Mouse (Mus musculus) embryonic facial prominence, embryonic 15.5 days (tissue): ENCODE data around the gene Slc43a1. TPM values are rescaled to one million over a fixed set of nuclear protein-coding genes. Genes with fewer than 3 reads are reported as not detected.

Source experiments
- ATAC-seq: fragments of 200-750 bp; cut with Nextera tagmentation; 2 replicates; pipeline ENCODE4 v1.8.0; 2017; ENCODE audit warnings: low read depth, moderate TSS enrichment; ENCODE audit not compliant: insufficient number of reproducible peaks, low FRiP score, low TSS enrichment
- H3K27ac ChIP-seq: fragments of 300-500 bp; sonication (generic); replicated peaks from 2 replicates; pipeline ENCODE4 v1.5.1; 2015; ENCODE audit warnings: mild to moderate bottlenecking, inconsistent platforms
- H3K27me3 ChIP-seq: fragments of 300-500 bp; sonication (generic); 2 replicates; pipeline ENCODE4 v1.6.1; 2015; ENCODE audit warnings: inconsistent platforms
- H3K36me3 ChIP-seq: fragments of 300-500 bp; sonication (generic); 2 replicates; pipeline ENCODE4 v1.6.1; 2015; ENCODE audit warnings: mild to moderate bottlenecking, inconsistent platforms
- H3K4me1 ChIP-seq: fragments of 300-500 bp; sonication (generic); 2 replicates; pipeline ENCODE4 v1.6.1; 2015; ENCODE audit warnings: inconsistent platforms
- H3K4me2 ChIP-seq: fragments of 300-500 bp; sonication (generic); replicated peaks from 2 replicates; pipeline ENCODE4 v1.6.1; 2015; ENCODE audit warnings: mild to moderate bottlenecking, inconsistent platforms
- H3K4me3 ChIP-seq: fragments of 300-500 bp; sonication (generic); replicated peaks from 2 replicates; pipeline ENCODE4 v1.5.1; 2015; ENCODE audit warnings: mild to moderate bottlenecking, inconsistent platforms
- H3K9ac ChIP-seq: fragments of 300-500 bp; sonication (generic); 2 replicates; pipeline ENCODE4 v1.6.1; 2015; ENCODE audit warnings: inconsistent platforms
- H3K9me3 ChIP-seq: fragments of 300-500 bp; sonication (generic); replicated peaks from 2 replicates; pipeline ENCODE4 v1.6.1; 2016; ENCODE audit warnings: inconsistent platforms
- whole genome bisulfite sequencing: fragments of 180-500 bp; shearing (Covaris S2); methylation state at CpG from one replicate; pipeline ENCODE4 v1.1.7; 2015; 5-methylcytosine and 5-hydroxymethylcytosine counted together
- polyA plus RNA-seq: library from polyadenylated mRNA; unstranded; fragments of >200 nt; fragmentation: Nextera tagmentation; extraction: Ambion mirVana; gene quantifications from 2 replicates; pipeline ENCODE4 v1.2.1, GENCODE M21; 2015

The Slc43a1 gene
- polyA plus RNA-seq, 1 experiment from 2014 or later: 15.8 TPM

DNA sequence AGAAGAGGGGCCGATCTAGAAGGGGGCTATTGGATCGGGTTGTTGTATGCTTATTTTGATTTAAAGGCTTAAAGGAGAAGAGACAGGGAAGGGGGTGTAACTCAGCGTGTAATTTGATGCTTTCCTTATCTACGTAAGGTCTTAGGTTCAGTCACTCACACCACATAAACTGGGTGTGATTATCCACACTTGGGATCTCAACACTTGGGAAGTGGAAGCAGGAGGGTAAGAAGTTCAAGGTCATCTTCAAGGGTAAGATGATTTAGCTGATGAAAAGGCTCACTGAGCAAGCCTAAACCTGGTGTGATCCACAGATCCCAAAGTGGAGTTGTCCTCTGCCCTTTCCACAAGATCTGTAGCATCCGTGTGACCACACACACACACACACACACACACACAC lies 32.1 kb upstream of the Slc43a1 start:
- peaks cover 9% of the 10 kb centered on the region for H3K4me1 ChIP-seq
- ATAC-seq: no peak
- WGBS: 65% methylated on average over 5 of the region's 5 CpGs
- H3K4me2 ChIP-seq: no peak overlapping the region
- no peak overlapping the region for H3K9ac ChIP-seq
- H3K4me3 ChIP-seq: no peak overlapping the region
- no peaks in the 10 kb centered on the region for H3K27me3 ChIP-seq
- H3K36me3 ChIP-seq: no peaks in the 10 kb centered on the region
- no peak overlapping the region for H3K27ac ChIP-seq
- no peaks in the 10 kb centered on the region for H3K9me3 ChIP-seq

DNA sequence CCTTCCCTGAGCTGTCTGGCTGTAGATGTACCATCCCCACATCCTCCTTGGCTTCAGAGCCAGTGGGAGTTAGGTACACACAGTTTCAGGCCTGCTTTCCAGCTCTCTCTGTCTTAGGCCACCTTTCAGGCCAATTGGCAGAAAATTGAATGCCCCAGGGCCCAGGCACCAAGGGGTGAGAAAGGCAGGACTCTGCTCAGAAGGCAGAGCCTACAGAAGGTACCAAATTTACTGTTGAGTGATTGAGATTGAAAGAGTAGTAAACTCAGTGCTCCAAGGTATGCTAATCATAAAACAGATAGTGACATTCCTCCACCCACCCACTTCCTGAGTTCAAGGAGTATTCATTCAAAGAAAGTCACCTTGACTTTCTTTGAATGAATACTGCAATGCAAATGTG lies 29.3 kb upstream of the Slc43a1 start:
- no peaks in the 10 kb centered on the region for H3K27me3 ChIP-seq
- H3K4me2 ChIP-seq: no peak overlapping the region
- ATAC-seq: no peak
- H3K27ac ChIP-seq: no peak overlapping the region
- no peaks in the 10 kb centered on the region for H3K36me3 ChIP-seq
- no peak overlapping the region for H3K4me3 ChIP-seq
- H3K9me3 ChIP-seq: no peaks in the 10 kb centered on the region
- no peak overlapping the region for H3K9ac ChIP-seq
- peaks cover 9% of the 10 kb centered on the region for H3K4me1 ChIP-seq

DNA sequence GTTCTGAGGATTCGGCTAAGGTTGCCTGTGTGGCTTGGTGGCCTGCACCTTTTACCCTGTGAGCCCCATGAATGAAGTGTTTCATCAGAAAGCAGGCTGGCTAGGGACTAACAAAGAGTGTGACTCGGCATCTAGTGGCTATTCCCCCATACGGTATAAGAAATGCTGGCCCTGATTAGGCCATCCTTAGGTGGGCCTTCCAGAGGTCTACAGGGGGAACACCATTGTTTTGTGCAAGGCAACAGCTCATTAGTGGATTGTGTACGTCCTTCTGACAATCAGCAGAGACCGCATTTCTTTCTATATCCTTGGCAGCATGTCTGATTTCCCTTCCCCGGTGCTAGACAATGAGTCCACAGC lies 28.1 kb upstream of the Slc43a1 start:
- H3K27ac ChIP-seq: no peak overlapping the region
- H3K4me1 ChIP-seq: peaks cover 9% of the 10 kb centered on the region
- peak overlapping the region; percentile 33; the same call in 1 of the 2 replicates for H3K4me3 ChIP-seq
- peak overlapping the region; percentile 60 for H3K4me2 ChIP-seq
- H3K27me3 ChIP-seq: no peaks in the 10 kb centered on the region
- no peak overlapping the region for H3K9ac ChIP-seq
- H3K36me3 ChIP-seq: no peaks in the 10 kb centered on the region
- no peak for ATAC-seq
- no peaks in the 10 kb centered on the region for H3K9me3 ChIP-seq
- WGBS: 72% methylated on average over 6 of the region's 6 CpGs

DNA sequence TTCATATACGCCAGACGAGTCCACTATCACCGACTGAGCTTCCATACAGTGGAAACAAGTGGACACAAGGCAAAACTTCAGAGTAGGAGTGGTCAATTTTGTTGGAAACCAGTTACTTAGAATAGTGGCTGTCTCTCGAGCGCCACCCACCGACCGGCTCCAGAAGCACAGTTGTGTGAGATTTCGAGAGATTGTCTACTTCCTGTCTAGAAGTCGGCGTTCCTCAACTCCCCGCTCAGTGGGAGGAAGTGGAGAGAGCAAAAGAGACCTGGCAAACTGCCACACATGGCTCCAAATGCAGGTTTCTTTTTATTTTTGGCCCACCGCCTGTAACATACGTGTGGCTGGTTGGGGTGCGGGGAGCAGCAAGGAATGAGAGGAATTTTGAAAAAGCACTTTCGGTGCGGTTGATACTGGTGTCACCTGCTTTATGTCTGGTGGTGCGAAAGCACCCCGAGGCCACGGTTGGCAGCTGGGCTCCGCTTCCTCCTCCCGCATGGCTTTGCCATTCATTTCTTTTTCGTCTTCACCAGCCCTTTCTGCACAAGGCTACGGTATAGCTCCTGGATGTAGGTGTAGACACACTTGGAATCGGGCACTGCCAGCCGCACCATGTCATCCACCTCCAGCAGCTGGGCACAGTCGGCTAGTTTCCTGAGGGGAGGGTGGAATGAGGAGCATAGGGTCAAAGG lies 27.6 kb upstream of the Slc43a1 start:
- no peak overlapping the region for H3K27ac ChIP-seq
- peak; percentile 56 for ATAC-seq
- WGBS: 30% methylated on average over 26 of the region's 26 CpGs
- H3K4me3 ChIP-seq: peak overlapping the region; percentile 33
- no peaks in the 10 kb centered on the region for H3K27me3 ChIP-seq
- H3K4me1 ChIP-seq: peaks cover 9% of the 10 kb centered on the region
- no peak overlapping the region for H3K9ac ChIP-seq
- no peaks in the 10 kb centered on the region for H3K9me3 ChIP-seq
- no peaks in the 10 kb centered on the region for H3K36me3 ChIP-seq
- peak overlapping the region; percentile 60 for H3K4me2 ChIP-seq

DNA sequence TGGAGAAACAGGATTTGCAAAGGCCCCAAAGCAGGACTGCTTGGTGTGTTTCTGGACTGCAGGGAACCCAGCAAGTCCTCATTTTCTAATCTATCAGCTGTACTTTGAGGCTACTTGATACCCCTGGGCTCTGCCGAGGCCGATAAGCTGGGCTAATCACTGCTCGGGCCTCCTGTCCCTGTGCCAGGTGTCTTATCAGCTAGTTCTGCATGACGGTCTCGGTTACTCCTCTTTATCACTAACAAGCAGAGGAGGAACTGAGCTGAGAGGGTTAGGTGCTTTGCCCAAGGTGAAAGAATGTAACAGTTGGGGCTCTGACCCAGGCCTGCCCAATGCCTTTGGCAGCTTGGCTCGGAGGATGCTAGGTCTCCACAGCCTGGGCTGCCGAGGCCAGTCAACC lies 26.8 kb upstream of the Slc43a1 start:
- Histone ChIP-seq H3K9ac (no peak overlapping the region), H3K9me3 (no peaks in the 10 kb centered on the region), H3K27ac (no peak overlapping the region), H3K36me3 (no peaks in the 10 kb centered on the region), H3K4me2 (no peak overlapping the region), H3K27me3 (no peaks in the 10 kb centered on the region), H3K4me3 (no peak overlapping the region), H3K4me1 (peaks cover 9% of the 10 kb centered on the region)
- 75% methylated on average over 7 of the region's 7 CpGs for WGBS
- ATAC-seq: no peak

DNA sequence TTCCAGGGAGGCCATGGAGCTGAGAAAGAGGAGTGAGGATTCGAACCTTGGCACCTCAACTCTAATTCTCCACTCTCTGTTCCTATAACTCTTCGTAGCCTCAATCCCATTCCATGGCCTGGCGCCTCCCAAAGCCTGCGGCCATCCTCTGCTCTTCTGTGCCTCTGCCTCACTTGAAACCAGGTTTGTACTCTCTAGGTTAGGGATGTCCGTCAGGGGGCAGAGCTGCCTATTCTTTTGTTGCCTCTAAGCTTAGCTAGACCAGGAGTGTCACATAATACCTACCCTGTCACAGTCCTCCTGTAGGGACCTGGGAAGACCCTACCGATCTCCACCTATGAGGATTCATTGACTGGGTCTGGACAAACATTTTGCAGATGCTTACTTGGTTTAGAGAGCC lies 26.0 kb upstream of the Slc43a1 start:
- Histone ChIP-seq H3K4me3 (no peak overlapping the region), H3K4me2 (no peak overlapping the region), H3K9me3 (no peaks in the 10 kb centered on the region), H3K36me3 (no peaks in the 10 kb centered on the region), H3K9ac (no peak overlapping the region), H3K27me3 (no peaks in the 10 kb centered on the region), H3K4me1 (peaks cover 9% of the 10 kb centered on the region), H3K27ac (no peak overlapping the region)
- no peak for ATAC-seq
- WGBS: 70% methylated on average over 6 of the region's 6 CpGs

DNA sequence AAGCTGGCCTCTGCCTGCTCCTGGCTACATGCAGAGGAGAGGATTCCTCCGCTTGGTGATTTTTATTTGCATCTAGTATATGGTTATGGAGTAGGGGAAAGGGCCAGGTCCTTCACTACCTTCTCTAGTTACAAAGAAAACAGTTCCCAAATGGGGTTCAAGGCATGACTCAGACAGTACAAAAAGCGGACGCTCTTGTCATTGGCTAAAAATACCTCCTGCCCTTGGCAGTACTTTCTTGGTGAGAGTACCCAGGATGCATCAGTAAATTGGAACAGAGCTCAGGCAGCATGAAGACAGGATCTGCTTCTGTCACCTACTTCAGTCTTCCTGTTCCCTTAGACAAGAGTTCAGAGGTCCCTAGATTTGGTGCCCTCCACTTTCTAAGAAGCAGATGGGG lies 18.8 kb upstream of the Slc43a1 start:
- H3K9me3 ChIP-seq: no peaks in the 10 kb centered on the region
- 0 out of 2 replicates have a peak, but pooled peaks cover 3% of the 10 kb centered on the region for H3K27me3 ChIP-seq
- no peaks in the 10 kb centered on the region for H3K4me1 ChIP-seq
- 44% methylated on average over 3 of the region's 3 CpGs for WGBS
- no peak overlapping the region for H3K9ac ChIP-seq
- no peak overlapping the region for H3K4me2 ChIP-seq
- ATAC-seq: no peak
- H3K27ac ChIP-seq: no peak overlapping the region
- no peak overlapping the region for H3K4me3 ChIP-seq
- H3K36me3 ChIP-seq: no peaks in the 10 kb centered on the region

DNA sequence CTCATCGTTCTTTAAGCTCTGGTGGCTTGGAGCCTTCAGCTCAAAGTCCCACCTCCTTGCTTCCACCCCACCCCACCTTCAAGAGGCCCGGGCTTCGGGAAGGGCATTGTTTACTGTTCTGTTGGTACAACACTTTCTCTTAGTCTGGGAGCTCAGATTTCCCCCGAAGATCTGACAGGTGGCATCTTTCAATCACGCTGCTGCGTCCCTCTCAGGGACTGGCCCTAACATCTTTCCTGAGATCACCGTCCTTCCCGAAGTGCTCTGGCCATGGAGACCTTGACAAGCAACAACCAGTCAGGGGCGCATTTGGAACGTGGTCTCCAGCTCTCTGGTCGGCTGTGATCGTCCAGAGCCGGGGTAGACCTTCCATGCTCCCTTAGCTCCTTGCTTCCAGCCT lies 16.1 kb upstream of the Slc43a1 start, which contains the start of gene Smtnl1:
TSS of gene Smtnl1 (minus strand) at position 101 of the 400 bp plus-strand sequence.
- no peak within 1 kb of the TSS for H3K4me2 ChIP-seq
- 59% methylated on average over 13 of the region's 13 CpGs for WGBS
- no peak within 1 kb of the TSS for H3K4me3 ChIP-seq
- H3K9me3 ChIP-seq: no peaks in the 10 kb centered on the region
- peaks cover 5% of the 10 kb centered on the region for H3K4me1 ChIP-seq
- no peak for ATAC-seq
- 0 out of 2 replicates have a peak, but pooled peaks cover 3% of the 10 kb centered on the region for H3K27me3 ChIP-seq
- H3K36me3 ChIP-seq: no peaks in the 10 kb centered on the region
- no peak within 1 kb of the TSS for H3K9ac ChIP-seq
- H3K27ac ChIP-seq: no peak within 1 kb of the TSS

DNA sequence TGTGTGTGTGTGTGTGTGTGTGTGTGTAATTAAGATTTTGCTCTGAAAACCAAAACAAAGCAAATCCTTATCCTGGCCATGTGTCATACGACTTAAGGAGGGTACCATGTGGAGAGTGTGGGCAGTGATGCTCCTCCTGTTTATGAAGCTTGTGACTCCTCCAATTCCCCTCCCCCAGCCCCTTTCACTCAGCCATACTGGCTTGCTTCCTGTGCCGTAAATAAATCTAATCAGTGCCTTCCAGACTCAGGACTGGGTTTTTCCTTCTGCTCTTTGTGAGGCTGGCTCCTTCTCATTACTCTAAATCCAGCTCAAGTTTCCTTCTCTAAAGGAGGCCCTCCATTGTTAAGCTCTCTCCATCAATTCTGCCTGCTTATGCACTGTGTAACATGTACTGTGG lies 15.4 kb upstream of the Slc43a1 start:
- no peak for ATAC-seq
- no peak overlapping the region for H3K9ac ChIP-seq
- WGBS: 30% methylated on average over 2 of the region's 2 CpGs

DNA sequence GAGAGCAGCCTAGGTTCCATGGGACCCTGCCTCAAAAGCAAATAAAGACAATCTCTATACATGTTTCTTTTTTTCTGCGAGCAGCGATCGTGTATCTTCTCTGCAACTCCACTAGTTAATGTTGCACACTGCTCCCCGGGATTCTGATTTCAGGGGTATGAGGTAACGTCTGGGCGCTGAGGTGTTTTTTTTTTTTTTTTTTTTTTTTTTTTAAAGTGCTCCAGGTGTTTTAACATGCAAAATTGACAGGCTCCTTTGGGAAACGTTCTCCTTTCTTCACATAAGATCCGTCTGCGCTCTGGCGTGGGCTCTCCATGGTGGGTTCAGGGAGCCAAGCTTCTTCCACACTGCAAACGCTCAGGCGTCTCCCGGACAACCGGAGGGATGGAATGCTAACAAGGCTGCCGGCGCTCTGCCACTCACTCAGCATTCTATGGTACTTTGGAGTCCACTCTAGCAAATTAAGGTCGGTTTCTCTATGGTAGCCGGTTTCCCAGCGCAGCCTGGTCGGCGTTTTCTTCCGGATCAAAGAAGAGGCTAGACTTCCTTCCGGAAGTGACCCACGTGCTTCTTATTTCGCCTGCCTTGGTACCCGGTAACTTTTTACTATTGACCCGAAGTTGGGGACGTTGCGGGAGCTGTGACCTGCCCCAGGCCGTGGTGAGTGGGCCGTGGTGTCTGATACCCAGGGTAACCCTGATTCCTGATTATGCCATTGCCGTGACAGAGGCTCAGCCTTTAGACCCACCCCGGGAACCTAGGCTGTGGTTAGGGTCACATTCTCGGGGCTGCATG lies 12.0 kb upstream of the Slc43a1 start, which contains the start of gene Timm10:
TSS of gene Timm10 (plus strand) at position 510 of the 795 bp plus-strand sequence.
- H3K4me3 ChIP-seq: peak within 1 kb of the TSS; percentile 78
- H3K27me3 ChIP-seq: 0 out of 2 replicates have a peak, but pooled peaks cover 3% of the 10 kb centered on the region
- H3K9me3 ChIP-seq: no peaks in the 10 kb centered on the region
- WGBS: under 1% methylated on average over 34 of the region's 34 CpGs
- H3K27ac ChIP-seq: peak within 1 kb of the TSS; percentile 34; the same call in 1 of the 2 replicates
- H3K4me1 ChIP-seq: peaks cover 16% of the 10 kb centered on the region
- peak within 1 kb of the TSS; percentile 90 for H3K4me2 ChIP-seq
- H3K9ac ChIP-seq: peak within 1 kb of the TSS; percentile 47
- peaks cover 9% of the 10 kb centered on the region; the same call in 1 of the 2 replicates for H3K36me3 ChIP-seq
- ATAC-seq: peak; percentile 89

More for the DNA sequence above, 15.4 kb upstream of the Slc43a1 start:
- no peak overlapping the region for H3K4me3 ChIP-seq
- H3K36me3 ChIP-seq: no peaks in the 10 kb centered on the region
- no peaks in the 10 kb centered on the region for H3K9me3 ChIP-seq
- no peak overlapping the region for H3K4me2 ChIP-seq
- 0 out of 2 replicates have a peak, but pooled peaks cover 3% of the 10 kb centered on the region for H3K27me3 ChIP-seq
- H3K4me1 ChIP-seq: peaks cover 12% of the 10 kb centered on the region
- no peak overlapping the region for H3K27ac ChIP-seq

DNA sequence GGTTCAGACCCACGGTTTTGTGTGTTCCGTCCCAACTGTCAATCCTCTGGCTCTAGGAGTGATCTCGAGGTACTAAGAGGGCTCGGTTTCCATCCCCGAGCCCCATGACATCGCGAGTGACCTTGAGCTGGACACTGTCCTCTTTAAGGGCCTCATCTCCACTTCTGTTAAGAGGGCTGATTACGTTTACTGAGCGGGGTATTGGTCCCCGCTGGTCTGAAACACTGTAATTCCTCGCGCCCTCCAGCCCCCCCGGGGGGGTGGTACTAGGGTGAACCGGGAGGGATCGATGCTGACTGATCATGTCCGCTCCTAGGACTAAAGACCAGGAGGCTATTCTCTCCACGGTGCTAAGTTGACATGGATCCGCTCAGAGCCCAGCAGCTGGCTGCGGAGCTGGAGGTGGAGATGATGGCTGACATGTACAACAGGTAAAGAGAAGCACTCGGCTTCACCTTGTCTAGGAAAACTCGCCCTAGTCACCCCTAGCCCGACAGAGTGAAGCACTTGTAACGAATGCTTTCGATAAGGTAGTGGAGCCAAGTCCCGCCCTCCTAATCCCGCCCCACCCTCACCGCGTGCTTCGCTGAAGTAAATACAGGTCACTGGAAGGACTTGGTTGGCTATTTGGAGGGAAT lies 11.2 kb upstream of the Slc43a1 start:
- under 1% methylated on average over 29 of the region's 29 CpGs for WGBS
- Histone ChIP-seq H3K27ac (no peak overlapping the region), H3K27me3 (no peaks in the 10 kb centered on the region), H3K9ac (peak overlapping the region; percentile 47), H3K36me3 (peaks cover 9% of the 10 kb centered on the region; the same call in 1 of the 2 replicates), H3K4me3 (peak overlapping the region; percentile 78), H3K9me3 (no peaks in the 10 kb centered on the region), H3K4me1 (peaks cover 21% of the 10 kb centered on the region), H3K4me2 (peak overlapping the region; percentile 90)
- ATAC-seq: no peak; the same call in 1 of the 2 replicates
